Mouse (Mus musculus) G1E-ER4 (cell line): ENCODE data around the gene Hist1h3b. TPM values are rescaled to one million over a fixed set of nuclear protein-coding genes. Genes with fewer than 3 reads are reported as not detected.

Experiments used
- GATA1 ChIP-seq: IDR thresholded peaks from one replicate; pipeline ENCODE4 v1.8.0; 2012; ENCODE audit warnings: low read length, inconsistent platforms
- polyA plus RNA-seq: library from polyadenylated mRNA; stranded (reverse); fragments of >175 nt; gene quantifications from 2 replicates; pipeline ENCODE4 v1.2.3, GENCODE M21; 2012

Hist1h3b gene
- polyA plus RNA-seq, 1 experiment, result 11.4 TPM

DNA sequence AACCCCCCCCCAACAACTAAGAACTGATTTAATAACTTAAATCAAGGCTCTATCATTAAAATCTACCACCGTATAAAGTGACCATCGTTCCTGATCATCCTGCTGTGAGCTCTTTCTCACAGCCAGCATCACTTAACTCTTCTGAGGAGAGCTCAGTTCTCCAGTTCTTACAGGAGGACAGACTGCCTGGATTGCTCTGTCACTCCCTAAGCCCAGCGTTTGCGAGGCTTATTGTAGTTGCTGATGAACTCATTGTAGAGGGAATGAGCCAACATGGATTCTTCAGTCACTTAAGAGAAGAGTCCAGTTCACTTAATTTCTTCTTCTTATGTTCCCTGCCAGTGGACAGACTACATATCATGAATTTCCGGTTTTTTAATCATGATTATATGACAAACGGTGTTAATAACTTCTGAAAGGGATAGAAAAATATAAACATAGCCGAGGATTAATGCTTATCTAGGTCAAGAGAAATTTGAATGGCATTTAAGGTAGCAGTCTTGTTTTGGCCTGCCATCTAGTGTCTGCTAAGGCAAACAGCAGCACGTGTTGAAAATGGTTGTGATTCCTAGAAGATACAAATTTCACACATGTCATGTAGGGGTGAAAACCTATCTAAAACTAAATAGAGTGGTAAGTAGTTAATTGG, 19.8 kb upstream of the Hist1h3b start:
- no peak for TF ChIP-seq GATA1

- no peak for TF ChIP-seq GATA1
These were observed 15.0 kb upstream of the Hist1h3b start for GRCm38 (mm10) chr13:23737091-23737490.

DNA sequence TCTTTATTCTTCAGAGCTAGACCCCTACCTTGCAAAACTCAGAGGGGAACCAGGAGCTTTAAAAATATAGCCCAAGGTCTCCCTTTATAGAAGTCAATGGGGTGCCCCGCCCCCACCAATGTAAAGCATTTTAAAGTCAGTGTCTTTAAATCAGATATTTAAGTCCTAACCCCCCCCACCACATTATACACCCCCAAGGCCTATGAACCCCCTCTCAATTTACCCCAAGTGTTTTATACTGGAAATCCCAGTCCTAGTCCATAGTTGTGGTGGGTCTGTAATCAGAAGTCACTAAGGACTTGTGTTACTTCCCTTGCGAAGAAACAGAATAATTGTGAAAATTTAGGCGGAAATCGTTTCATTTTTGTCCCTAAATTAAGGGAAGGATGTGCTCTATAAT, 14.0 kb upstream of the Hist1h3b start:
- TF ChIP-seq GATA1, result no peak

DNA sequence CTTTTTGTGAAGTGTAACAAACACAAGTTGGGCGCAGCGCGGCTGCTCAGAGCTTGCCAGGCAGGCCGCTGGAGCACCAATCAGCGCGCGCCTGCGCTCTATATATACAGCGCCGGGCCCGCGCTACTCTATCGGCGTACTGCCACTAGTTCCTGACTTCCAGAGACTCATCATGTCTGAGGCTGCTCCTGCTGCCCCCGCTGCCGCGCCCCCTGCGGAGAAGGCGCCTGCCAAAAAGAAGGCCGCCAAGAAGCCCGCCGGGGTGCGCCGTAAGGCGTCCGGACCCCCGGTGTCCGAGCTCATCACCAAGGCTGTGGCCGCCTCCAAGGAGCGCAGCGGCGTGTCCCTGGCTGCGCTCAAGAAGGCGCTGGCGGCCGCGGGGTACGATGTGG, 13.4 kb upstream of the Hist1h3b start, which contains the start of gene Hist1h1c:
TSS of gene Hist1h1c (plus strand) at position 132 of the 392 bp plus-strand sequence.
- TF ChIP-seq GATA1, result no peak

GRCm38 (mm10) chr13:23739069-23739921, 12.8 kb upstream of the Hist1h3b start:
- TF ChIP-seq GATA1, result no peak

- no peak for TF ChIP-seq GATA1
These were observed 12.2 kb upstream of the Hist1h3b start for GRCm38 (mm10) chr13:23739922-23740252.

- TF ChIP-seq GATA1, result no peak
These were observed 11.7 kb upstream of the Hist1h3b start for GRCm38 (mm10) chr13:23740256-23740840.

- no peak for TF ChIP-seq GATA1
These were observed 11.2 kb upstream of the Hist1h3b start for GRCm38 (mm10) chr13:23740910-23741309.

- TF ChIP-seq GATA1, result no peak
These were observed 10.1 kb upstream of the Hist1h3b start for GRCm38 (mm10) chr13:23742007-23742406.

DNA sequence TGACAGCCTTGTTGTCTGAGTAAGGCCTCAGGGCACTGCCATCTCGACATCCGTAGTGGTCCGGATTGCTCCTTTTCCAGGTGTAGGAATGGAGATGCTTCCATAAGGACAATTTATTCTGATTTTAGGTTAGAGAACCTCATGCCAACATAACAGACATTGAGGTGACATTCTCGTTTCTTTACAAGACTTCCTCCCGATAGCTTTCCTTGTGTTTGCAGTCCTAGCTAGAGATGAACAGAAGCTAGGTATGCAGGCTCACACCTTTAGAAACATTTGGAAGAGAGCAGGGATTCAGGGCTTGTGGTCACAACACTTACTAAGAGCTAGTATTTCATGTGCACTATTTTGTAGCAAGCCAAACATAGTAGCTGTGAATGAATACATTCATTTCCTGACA, 8.9 kb upstream of the Hist1h3b start:
- no peak for TF ChIP-seq GATA1

DNA sequence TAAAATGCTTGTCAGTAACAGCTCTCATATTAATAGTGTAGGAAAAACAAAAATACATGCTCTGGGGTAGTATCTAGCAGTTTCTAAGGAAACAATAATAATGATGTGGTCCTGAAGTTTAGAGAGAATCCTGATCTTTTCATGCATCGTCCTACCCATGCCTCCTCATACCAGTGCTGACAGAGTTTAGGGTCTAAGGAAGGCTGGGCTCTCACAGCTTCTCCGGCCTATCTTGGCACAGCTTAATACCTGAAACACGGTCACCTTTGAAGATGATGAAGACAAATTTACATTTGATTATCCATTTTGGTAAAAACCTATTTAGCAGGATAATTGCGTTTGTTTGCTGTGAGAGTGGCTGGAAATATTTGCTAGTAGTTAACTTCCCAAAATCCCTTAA, 8.1 kb upstream of the Hist1h3b start:
- TF ChIP-seq GATA1, result no peak

- no peak for TF ChIP-seq GATA1
These were observed 7.4 kb upstream of the Hist1h3b start for GRCm38 (mm10) chr13:23744421-23745380.

DNA sequence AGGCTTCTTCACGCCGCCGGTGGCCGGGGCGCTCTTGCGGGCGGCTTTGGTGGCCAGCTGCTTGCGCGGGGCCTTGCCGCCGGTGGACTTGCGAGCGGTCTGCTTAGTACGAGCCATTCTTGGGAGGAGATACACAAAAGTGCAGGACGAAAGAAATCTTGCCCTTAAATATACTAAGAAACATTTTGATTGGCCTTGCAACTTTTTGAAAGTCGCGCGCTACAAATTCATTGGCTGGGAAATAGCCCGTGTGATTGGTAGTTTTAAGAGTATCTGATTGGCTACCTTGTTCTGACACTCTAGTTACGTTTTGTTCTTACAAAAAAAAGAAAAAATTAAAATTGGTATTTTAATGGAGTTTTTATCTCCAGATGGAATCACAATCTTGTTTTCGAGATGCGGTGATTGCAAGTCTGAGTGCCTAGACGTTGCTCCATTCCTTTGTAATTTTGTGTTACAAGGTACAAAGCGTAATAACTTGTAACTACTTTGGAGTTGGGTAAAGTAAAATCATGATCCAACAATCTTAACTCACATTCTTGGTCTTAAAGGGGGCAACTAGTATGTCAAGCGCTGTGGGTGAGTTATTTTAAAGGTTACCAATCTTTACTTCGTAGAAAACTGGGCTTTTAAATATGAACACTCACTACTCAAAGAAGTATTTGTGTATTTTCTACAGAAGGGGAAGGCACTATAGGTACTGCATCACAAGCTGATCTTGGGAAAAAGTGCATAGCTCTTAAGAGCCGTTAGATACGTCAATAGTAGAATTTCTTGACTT, 6.5 kb upstream of the Hist1h3b start, which contains the start of gene Hist1h3c:
TSS of gene Hist1h3c (minus strand) at position 222 of the 781 bp plus-strand sequence.
- TF ChIP-seq GATA1, result no peak
